Mouse (Mus musculus) adrenal gland, postnatal 14 days (tissue): ENCODE measurements around the gene Med29. TPM values are rescaled to one million over a fixed set of nuclear protein-coding genes. Genes with fewer than 3 reads are reported as not detected.

Source experiments
- DNase-seq: peaks from one replicate; pipeline ENCODE4 v3.0.0; 2021; ENCODE audit warnings: mixed read lengths
- long read RNA-seq, 2 experiments: library from polyadenylated mRNA; stranded (forward); transcript quantifications; one replicate each; pipeline ENCODE4 v2.0.0; 2021
- total RNA-seq: library from RNA; stranded (reverse); gene quantifications from 2 replicates; pipeline ENCODE4 v1.2.3, GENCODE M21; 2021

The Med29 gene
- total RNA-seq = 29.6 and 30.5 TPM in 2 replicates
- long read RNA-seq, experiment 1, transcript Med29-201 (4 exons, 1,281 nt) = major isoform, 66 of 73 reads
- long read RNA-seq, experiment 1, partial matches to known transcripts = 1 of 73 reads
- long read RNA-seq, experiment 1, other reads (novel, unspliced or antisense) = 6 of 73 reads
- long read RNA-seq, experiment 2, transcript Med29-201 (4 exons, 1,281 nt) = major isoform, 66 of 68 reads
- long read RNA-seq, experiment 2, partial matches to known transcripts = 0 of 68 reads
- long read RNA-seq, experiment 2, other reads (novel, unspliced or antisense) = 2 of 68 reads

GRCm38 (mm10) chr7:28392429-28393271, at the start of gene Med29, which contains the start of gene Paf1:
Gene Med29 (minus strand): TSS chr7:28392708.
Gene Paf1 (plus strand): TSS chr7:28392951.
- peak; percentile 97 for DNase-seq

DNA sequence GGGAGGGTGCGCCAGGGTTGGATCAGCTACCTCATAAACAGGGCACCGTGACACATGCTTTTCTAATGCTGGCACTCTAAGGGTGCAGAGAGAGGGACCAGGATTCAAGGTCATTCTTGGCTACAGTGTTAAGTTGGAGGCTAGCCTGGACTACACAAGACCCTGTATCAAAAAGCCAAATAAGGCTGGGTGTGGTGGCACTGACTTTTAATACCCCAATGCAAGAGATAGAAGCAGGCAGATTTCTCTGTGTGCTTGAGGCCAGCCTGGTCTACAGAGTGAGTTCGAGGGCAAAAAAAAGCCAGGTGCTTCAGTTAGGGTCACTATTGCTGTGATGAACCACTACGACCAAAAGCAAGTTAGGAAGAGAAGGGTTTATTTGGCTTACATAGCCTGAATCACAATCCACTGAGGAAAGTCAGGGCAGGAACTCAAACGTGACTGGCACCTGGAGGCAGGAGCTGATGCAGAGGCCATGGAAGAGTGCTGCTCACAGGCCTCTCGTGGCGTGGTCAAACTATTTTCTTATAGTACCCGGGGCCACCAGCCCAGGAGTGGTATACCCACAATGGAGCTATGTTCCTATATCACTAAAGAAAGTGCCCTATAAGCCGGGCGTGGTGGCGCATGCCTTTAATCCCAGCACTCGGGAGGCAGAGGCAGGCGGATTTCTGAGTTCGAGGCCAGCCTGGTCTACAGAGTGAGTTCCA, 49.4 kb upstream of the Med29 start:
- DNase-seq = no peak

GRCm38 (mm10) chr7:28440739-28441138, 48.2 kb upstream of the Med29 start:
- peak; percentile 54 for DNase-seq

GRCm38 (mm10) chr7:28438771-28439170, 46.3 kb upstream of the Med29 start:
- no peak for DNase-seq

GRCm38 (mm10) chr7:28437964-28438363, 45.5 kb upstream of the Med29 start:
- no peak for DNase-seq

- peak; percentile 87 for DNase-seq
These were observed 44.5 kb upstream of the Med29 start, which contains the start of gene Gmfg for GRCm38 (mm10) chr7:28436932-28437570. Gene Gmfg (plus strand): TSS chr7:28437447.

DNA sequence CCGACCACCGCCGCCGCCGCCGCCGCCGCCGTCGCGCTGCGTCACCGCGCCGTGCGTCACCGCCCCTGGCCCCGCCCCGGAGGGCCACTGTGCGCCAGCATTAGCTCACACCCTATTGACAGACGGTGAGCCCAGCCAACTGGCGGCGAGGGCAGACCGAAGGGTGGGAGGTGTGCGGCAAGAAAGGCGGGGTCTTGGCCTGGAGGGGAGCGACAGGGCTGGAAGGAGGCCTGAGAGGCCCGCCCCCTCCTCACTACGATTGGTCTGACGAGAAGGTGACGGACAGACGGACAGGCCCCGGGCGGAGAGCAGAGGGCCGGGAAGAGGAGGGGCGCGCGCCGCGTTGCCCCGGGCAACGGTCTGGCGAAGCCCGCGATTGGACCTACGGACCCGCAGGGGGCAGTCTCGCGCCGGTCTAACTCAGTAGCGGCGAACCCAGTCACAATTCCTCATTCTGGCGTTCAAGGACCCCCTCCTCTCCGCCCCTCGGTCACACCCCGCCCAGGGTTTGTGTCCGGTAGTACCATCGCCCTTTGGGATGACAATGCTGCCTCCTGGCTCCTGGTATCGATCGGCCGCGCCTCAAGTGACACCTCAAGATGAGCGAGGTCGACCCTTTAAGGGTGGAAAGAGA, 43.9 kb upstream of the Med29 start:
- DNase-seq = peak; percentile 100

GRCm38 (mm10) chr7:28435660-28436259, 43.3 kb upstream of the Med29 start:
- DNase-seq = peak; percentile 47

DNA sequence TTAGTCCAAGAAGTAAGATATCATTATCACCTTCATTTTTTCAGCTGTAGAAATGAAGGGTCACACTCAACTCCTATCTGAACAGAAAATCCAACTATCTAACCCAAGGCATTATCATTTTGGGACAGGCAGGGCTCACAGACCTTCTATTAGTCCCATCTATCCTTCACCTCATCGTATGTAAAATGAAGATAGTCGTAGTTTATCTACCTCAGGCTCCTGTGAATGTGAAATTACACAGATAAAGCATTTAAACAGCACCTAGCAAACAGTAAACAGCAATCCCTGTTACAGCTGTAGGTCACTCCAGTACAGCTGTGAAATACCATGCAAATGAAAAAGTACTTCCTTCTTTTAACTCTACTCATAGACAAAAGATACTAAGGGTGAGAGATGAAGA, 39.7 kb upstream of the Med29 start:
- no peak for DNase-seq

- DNase-seq = no peak
These were observed 38.0 kb upstream of the Med29 start for GRCm38 (mm10) chr7:28430512-28430911.

- no peak for DNase-seq
These were observed 35.2 kb upstream of the Med29 start for GRCm38 (mm10) chr7:28427738-28428137.

GRCm38 (mm10) chr7:28423018-28423417, 30.5 kb upstream of the Med29 start:
- DNase-seq = no peak

- no peak for DNase-seq
These were observed 26.9 kb upstream of the Med29 start for GRCm38 (mm10) chr7:28419416-28419815.

DNA sequence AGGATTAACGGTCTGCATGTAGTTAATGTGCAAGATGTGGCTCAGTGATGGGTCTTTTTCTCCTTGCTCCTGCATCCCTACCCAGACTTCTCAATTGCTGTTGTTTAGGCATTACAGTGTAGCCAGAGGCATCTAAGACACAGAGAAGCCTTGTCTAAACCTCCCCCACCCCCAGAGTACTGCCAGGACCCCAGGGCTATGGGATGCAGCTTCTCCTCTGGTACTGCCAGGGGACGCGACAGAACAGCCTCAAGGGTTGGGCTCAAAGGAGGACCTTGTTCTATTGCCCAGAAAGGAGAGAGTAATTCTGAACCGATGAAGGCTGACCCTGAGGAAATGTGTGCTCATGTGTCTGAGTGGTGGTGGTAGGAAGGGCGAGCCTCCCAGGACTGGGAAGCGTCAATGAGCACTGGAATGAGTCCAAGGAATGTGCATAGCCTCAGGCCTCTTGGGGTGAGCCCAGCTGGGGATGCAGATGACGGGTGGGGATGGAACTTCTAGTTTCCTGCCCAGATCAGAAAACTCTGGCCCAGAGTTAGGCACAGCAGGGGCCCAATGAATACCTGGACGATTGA, 25.7 kb upstream of the Med29 start:
- peak; percentile 54 for DNase-seq

DNA sequence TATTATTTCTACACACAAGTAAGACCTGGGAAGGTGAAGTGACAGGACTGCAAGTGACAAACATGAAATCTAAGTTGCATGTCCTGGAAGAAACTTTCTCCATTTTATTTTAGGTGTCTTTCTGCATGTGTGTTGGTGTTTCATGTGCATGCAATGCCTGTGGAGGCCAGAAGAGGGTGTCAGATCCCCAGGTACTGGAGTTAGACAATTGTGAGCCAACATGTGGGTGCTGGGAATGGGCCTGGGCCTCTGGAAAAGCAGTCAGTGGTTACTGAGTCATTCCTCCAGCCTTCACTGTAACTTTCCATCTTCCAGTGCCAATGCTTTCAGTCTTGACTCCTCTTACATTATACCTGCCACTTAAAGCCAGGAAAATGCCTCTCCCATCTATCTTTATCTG, 24.9 kb upstream of the Med29 start:
- no peak for DNase-seq

DNA sequence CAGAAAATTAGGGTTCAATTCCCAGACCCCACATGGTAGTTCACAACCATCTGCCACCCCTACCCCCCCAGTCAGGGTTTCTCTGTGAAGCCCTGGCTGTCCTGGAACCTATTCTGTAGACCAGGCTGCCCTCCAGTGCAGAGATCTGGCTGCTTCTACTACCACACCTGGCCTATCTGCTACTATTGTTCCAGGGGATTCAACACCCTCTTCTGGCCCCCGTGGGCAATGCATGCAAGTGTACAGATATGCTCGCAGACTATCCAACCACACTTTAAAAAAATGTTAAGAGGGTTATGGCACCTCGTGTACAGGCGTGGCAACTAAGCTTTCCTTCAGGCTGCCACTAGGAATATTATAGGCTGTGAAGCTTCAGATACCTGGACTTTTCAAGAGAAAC, 20.3 kb upstream of the Med29 start:
- no peak for DNase-seq

DNA sequence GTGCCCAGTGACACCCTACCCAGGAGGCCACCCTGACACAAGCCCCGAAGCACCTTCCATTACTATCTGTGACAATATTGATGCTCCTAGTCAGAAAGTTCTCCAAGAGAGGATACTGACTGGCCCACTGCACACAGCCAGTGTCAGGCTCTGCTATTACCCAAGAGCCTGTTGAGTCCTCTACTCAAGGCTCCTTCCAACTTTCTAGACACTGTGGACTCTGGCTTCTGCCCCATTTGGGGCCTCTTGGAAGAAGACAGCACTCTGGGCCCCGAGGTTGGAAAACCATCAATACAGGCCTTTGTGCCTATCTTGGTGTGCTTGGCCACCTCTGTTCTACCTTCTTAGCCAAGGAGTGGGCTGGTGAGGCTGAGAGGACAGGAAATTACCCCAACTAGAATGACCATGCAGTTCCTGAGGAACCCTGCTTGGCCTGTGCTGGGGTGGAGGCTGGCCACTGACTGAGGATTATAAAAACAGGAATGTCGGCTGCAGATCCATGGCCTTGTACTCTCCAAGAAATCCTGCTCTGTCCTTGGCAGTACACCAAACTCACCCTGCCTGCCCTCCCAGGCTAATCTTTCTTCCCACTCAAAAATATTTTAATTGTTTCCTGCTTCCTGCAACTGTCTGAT, 18.4 kb upstream of the Med29 start:
- DNase-seq = peak; percentile 84

- DNase-seq = no peak
These were observed 9.4 kb upstream of the Med29 start for GRCm38 (mm10) chr7:28401942-28402341.

GRCm38 (mm10) chr7:28401030-28401429, 8.5 kb upstream of the Med29 start:
- no peak for DNase-seq

DNA sequence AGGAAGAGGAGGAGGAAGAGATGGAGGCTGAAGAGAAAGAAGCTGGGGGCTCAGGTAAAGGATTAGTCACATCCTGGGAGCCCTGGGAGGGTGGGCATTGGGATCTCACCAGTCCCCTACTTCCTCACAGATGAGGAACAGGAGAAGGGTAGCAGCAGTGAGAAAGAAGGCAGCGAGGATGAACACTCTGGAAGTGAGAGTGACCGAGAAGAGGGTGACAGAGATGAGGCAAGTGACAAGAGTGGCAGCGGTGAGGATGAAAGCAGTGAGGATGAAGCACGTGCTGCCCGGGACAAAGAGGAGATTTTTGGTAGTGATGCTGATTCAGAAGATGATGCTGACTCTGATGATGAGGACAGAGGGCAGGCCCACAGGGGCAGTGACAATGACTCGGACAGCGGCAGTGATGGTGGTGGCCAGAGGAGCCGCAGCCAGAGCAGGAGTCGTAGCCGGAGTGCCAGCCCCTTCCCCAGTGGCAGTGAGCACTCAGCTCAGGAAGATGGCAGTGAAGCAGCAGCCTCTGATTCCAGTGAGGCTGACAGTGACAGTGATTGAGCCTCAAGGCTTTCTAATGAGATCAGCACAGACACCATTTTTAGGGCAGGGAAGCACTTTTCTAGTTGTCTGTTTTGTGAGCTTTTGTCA, 6.3 kb upstream of the Med29 start:
- no peak for DNase-seq
